Mouse (Mus musculus) myocyte (in vitro differentiated cells): ENCODE data around the gene Gm20388.
A peak's percentile ranks its signal among the peaks of the same experiment; 100 is the strongest.

Experiments
- POLR2A ChIP-seq: IDR thresholded peaks from one replicate; pipeline ENCODE4 v1.6.1; 2011; ENCODE audit warnings: low read depth, mild to moderate bottlenecking, control low read depth, moderate library complexity; ENCODE audit not compliant: insufficient read length
- USF1 ChIP-seq: IDR thresholded peaks from one replicate; pipeline ENCODE4 v1.6.1; 2011; ENCODE audit warnings: low read depth, mild to moderate bottlenecking, control low read depth, moderate library complexity

- peak; percentile 87 for TF ChIP-seq POLR2A
- TF ChIP-seq USF1: no peak
Observed at GRCm38 (mm10) chr8:123374239-123374578, 3463.6 kb downstream of the Gm20388 start.
